Mouse (Mus musculus) CH12.LX (cell line): ENCODE measurements at regions not wholly inside any gene's neighbourhood (a gene's known extent, or its start where the extent isn't known, plus 50 kb on each side); places are given as distances from the start of the nearest gene placed in this dataset.

ENCODE experiments used
- DNase-seq: peaks from one replicate; pipeline ENCODE4 v3.0.0-alpha.2; 2013; ENCODE audit errors: extremely low read depth
- H3K27ac ChIP-seq: 2 replicates; pipeline ENCODE4 v1.5.1; 2012; ENCODE audit warnings: low read depth, mild to moderate bottlenecking, control low read depth, moderate library complexity; ENCODE audit not compliant: insufficient read depth
- H3K27me3 ChIP-seq: replicated peaks from 2 replicates; pipeline ENCODE3; 2012; ENCODE audit warnings: inconsistent platforms
- H3K36me3 ChIP-seq, 2 experiments: replicated peaks in 1 of 2; 2 replicates each; pipeline versions ENCODE3 to v1.6.1; 2012; ENCODE audit warnings: inconsistent platforms in 1 of 2, low read length in 1 of 2, mild to moderate bottlenecking in 1 of 2, mixed read lengths in 1 of 2, moderate library complexity in 1 of 2; ENCODE audit not compliant: control insufficient read depth in 1 of 2, insufficient read depth in 1 of 2
- H3K4me1 ChIP-seq, 2 experiments: 2 replicates each; pipeline ENCODE4 v1.6.1; 2012; ENCODE audit warnings: inconsistent platforms in 1 of 2, moderate library complexity in 1 of 2; ENCODE audit not compliant: insufficient read depth in 2 of 2, control insufficient read depth in 1 of 2
- H3K4me2 ChIP-seq: 2 replicates; pipeline ENCODE4 v1.6.1; 2012; ENCODE audit warnings: low read depth, mild to moderate bottlenecking, control low read depth; ENCODE audit not compliant: poor library complexity, insufficient read depth, severe bottlenecking
- H3K4me3 ChIP-seq, 3 experiments: fragments of 150-350 bp in 1 of 3; sonication (generic) in 1 of 3; replicated peaks in 1 of 3; 2 replicates each; pipeline versions ENCODE3 to v1.5.1; 2011 to 2012; ENCODE audit warnings: low read depth in 2 of 3, low read length in 2 of 3, mild to moderate bottlenecking in 2 of 3, moderate library complexity in 2 of 3, control low read depth in 1 of 3, improper control_type of control experiment in 1 of 3, inconsistent platforms in 1 of 3, mixed read lengths in 1 of 3; ENCODE audit not compliant: poor library complexity in 1 of 3
- H3K79me2 ChIP-seq: replicated peaks from 2 replicates; pipeline ENCODE4 v1.6.1; 2012; ENCODE audit warnings: mild to moderate bottlenecking, moderate library complexity; ENCODE audit not compliant: control insufficient read depth, poor library complexity, insufficient read depth, severe bottlenecking; ENCODE audit errors: extremely low read depth
- H3K9ac ChIP-seq: 2 replicates; pipeline ENCODE4 v1.6.1; 2012; ENCODE audit warnings: low read depth, mild to moderate bottlenecking, control low read depth, moderate library complexity; ENCODE audit not compliant: insufficient read depth
- H3K9me3 ChIP-seq: replicated peaks from 2 replicates; pipeline ENCODE3; 2012; ENCODE audit warnings: low read length, inconsistent platforms, mixed read lengths
- BHLHE40 ChIP-seq: IDR thresholded peaks from 2 replicates; pipeline ENCODE4 v1.6.1; 2011; ENCODE audit warnings: mild to moderate bottlenecking, low read depth, low read length, improper control_type of control experiment
- CHD1 ChIP-seq: IDR thresholded peaks from 2 replicates; pipeline ENCODE4 v1.6.1; 2012; ENCODE audit warnings: low read depth, low read length, improper control_type of control experiment, inconsistent platforms
- CHD2 ChIP-seq: IDR thresholded peaks from 2 replicates; pipeline ENCODE4 v1.6.1; 2011; ENCODE audit warnings: low read length, improper control_type of control experiment
- CTCF ChIP-seq, 2 experiments: IDR thresholded peaks in 1 of 2; conservative IDR thresholded peaks in 1 of 2; 2 replicates each; pipeline ENCODE4 v1.5.1; 2011 to 2012; ENCODE audit warnings: low read depth in 2 of 2, low read length in 2 of 2, improper control_type of control experiment in 1 of 2, inconsistent platforms in 1 of 2, mild to moderate bottlenecking in 1 of 2, moderate library complexity in 1 of 2
- E2F4 ChIP-seq: IDR thresholded peaks from 2 replicates; pipeline ENCODE4 v1.6.1; 2011; ENCODE audit warnings: low read depth, low read length, improper control_type of control experiment; ENCODE audit not compliant: insufficient replicate concordance
- ELF1 ChIP-seq: IDR thresholded peaks from 2 replicates; pipeline ENCODE4 v1.6.1; 2014; ENCODE audit warnings: low read depth, mild to moderate bottlenecking, inconsistent platforms, low read length, improper control_type of control experiment
- EP300 ChIP-seq: IDR thresholded peaks from 2 replicates; pipeline ENCODE4 v1.6.1; 2011; ENCODE audit warnings: low read length, improper control_type of control experiment
- ETS1 ChIP-seq: conservative IDR thresholded peaks from 2 replicates; pipeline ENCODE4 v1.6.1; 2012; ENCODE audit warnings: low read depth, mild to moderate bottlenecking, inconsistent platforms, low read length, improper control_type of control experiment, moderate library complexity
- GABPA ChIP-seq: IDR thresholded peaks from 2 replicates; pipeline ENCODE4 v1.6.1; 2012; ENCODE audit warnings: low read depth, low read length, improper control_type of control experiment, inconsistent platforms; ENCODE audit not compliant: insufficient replicate concordance
- HCFC1 ChIP-seq: IDR thresholded peaks from 2 replicates; pipeline ENCODE4 v1.6.1; 2012; ENCODE audit warnings: low read depth, mild to moderate bottlenecking, inconsistent platforms, low read length, improper control_type of control experiment
- IRF4 ChIP-seq: IDR thresholded peaks from 2 replicates; pipeline ENCODE4 v1.6.1; 2014; ENCODE audit warnings: low read depth, mild to moderate bottlenecking, inconsistent platforms, low read length, improper control_type of control experiment
- JUN ChIP-seq: IDR thresholded peaks from 2 replicates; pipeline ENCODE4 v1.6.1; 2011; ENCODE audit warnings: low read depth, mild to moderate bottlenecking, low read length, improper control_type of control experiment, moderate library complexity; ENCODE audit not compliant: insufficient read depth
- JUND ChIP-seq: conservative IDR thresholded peaks from 2 replicates; pipeline ENCODE4 v1.6.1; 2011; ENCODE audit warnings: low read depth, low read length, improper control_type of control experiment
- KAT2A ChIP-seq: IDR thresholded peaks from 2 replicates; pipeline ENCODE4 v1.6.1; 2012; ENCODE audit warnings: low read length, improper control_type of control experiment, inconsistent platforms; ENCODE audit not compliant: insufficient replicate concordance
- MAFK ChIP-seq: IDR thresholded peaks from 2 replicates; pipeline ENCODE4 v1.6.1; 2011; ENCODE audit warnings: low read length, improper control_type of control experiment; ENCODE audit not compliant: insufficient replicate concordance
- MAX ChIP-seq: IDR thresholded peaks from 2 replicates; pipeline ENCODE4 v1.6.1; 2011; ENCODE audit warnings: low read length, improper control_type of control experiment
- MAZ ChIP-seq: IDR thresholded peaks from 2 replicates; pipeline ENCODE4 v1.6.1; 2012; ENCODE audit warnings: low read depth, mild to moderate bottlenecking, inconsistent platforms, low read length, improper control_type of control experiment, moderate library complexity
- MEF2A ChIP-seq: IDR thresholded peaks from 2 replicates; pipeline ENCODE4 v1.6.1; 2014; ENCODE audit warnings: low read depth, mild to moderate bottlenecking, inconsistent platforms, low read length, improper control_type of control experiment, borderline replicate concordance
- MXI1 ChIP-seq: IDR thresholded peaks from 2 replicates; pipeline ENCODE4 v1.6.1; 2011; ENCODE audit warnings: mild to moderate bottlenecking, low read depth, low read length, improper control_type of control experiment
- MYC ChIP-seq: IDR thresholded peaks from 2 replicates; pipeline ENCODE4 v1.6.1; 2011; ENCODE audit warnings: low read depth, mild to moderate bottlenecking, improper control_type of control experiment, low read length
- NELFE ChIP-seq: IDR thresholded peaks from 2 replicates; pipeline ENCODE4 v1.6.1; 2011; ENCODE audit warnings: low read depth, low read length, improper control_type of control experiment
- NRF1 ChIP-seq: IDR thresholded peaks from 2 replicates; pipeline ENCODE4 v1.6.1; 2014; ENCODE audit warnings: low read depth, mild to moderate bottlenecking, inconsistent platforms, low read length, improper control_type of control experiment, moderate library complexity
- PAX5 ChIP-seq: IDR thresholded peaks from 2 replicates; pipeline ENCODE4 v1.6.1; 2012; ENCODE audit warnings: low read length, inconsistent platforms, mixed read lengths
- POLR2A ChIP-seq: IDR thresholded peaks from 2 replicates; pipeline ENCODE4 v1.6.1; 2011; ENCODE audit warnings: low read depth, mild to moderate bottlenecking, improper control_type of control experiment, low read length
- POLR2AphosphoS2 ChIP-seq: IDR thresholded peaks from 2 replicates; pipeline ENCODE4 v1.6.1; 2011; ENCODE audit warnings: low read depth, low read length, improper control_type of control experiment
- RAD21 ChIP-seq: IDR thresholded peaks from 2 replicates; pipeline ENCODE4 v1.6.1; 2011; ENCODE audit warnings: low read depth, mild to moderate bottlenecking, low read length, improper control_type of control experiment, moderate library complexity
- RCOR1 ChIP-seq: conservative IDR thresholded peaks from 2 replicates; pipeline ENCODE4 v1.6.1; 2012; ENCODE audit warnings: low read depth, mild to moderate bottlenecking, inconsistent platforms, low read length, improper control_type of control experiment
- SIN3A ChIP-seq: IDR thresholded peaks from 2 replicates; pipeline ENCODE4 v1.6.1; 2012; ENCODE audit warnings: low read length, improper control_type of control experiment, inconsistent platforms
- SMC3 ChIP-seq: IDR thresholded peaks from 2 replicates; pipeline ENCODE4 v1.6.1; 2011; ENCODE audit warnings: low read depth, low read length, improper control_type of control experiment
- TBP ChIP-seq: conservative IDR thresholded peaks from 2 replicates; pipeline ENCODE4 v1.6.1; 2011; ENCODE audit warnings: low read depth, low read length, improper control_type of control experiment
- TCF12 ChIP-seq: IDR thresholded peaks from 2 replicates; pipeline ENCODE4 v1.6.1; 2014; ENCODE audit warnings: low read depth, mild to moderate bottlenecking, inconsistent platforms, low read length, improper control_type of control experiment
- UBTF ChIP-seq: IDR thresholded peaks from 2 replicates; pipeline ENCODE4 v1.6.1; 2012; ENCODE audit warnings: low read depth, mild to moderate bottlenecking, inconsistent platforms, low read length, improper control_type of control experiment, moderate library complexity
- USF1 ChIP-seq: IDR thresholded peaks from 2 replicates; pipeline ENCODE4 v1.6.1; 2014; ENCODE audit warnings: low read depth, mild to moderate bottlenecking, inconsistent platforms, low read length, improper control_type of control experiment
- USF2 ChIP-seq: conservative IDR thresholded peaks from 2 replicates; pipeline ENCODE4 v1.6.1; 2011; ENCODE audit warnings: low read depth, low read length, improper control_type of control experiment
- ZC3H11A ChIP-seq: IDR thresholded peaks from 2 replicates; pipeline ENCODE4 v1.6.1; 2012; ENCODE audit warnings: low read depth, mild to moderate bottlenecking, inconsistent platforms, low read length, improper control_type of control experiment
- ZMIZ1 ChIP-seq: IDR thresholded peaks from 2 replicates; pipeline ENCODE4 v1.6.1; 2012; ENCODE audit warnings: low read depth, mild to moderate bottlenecking, inconsistent platforms, low read length, improper control_type of control experiment
- ZNF384 ChIP-seq: IDR thresholded peaks from 2 replicates; pipeline ENCODE4 v1.6.1; 2012; ENCODE audit warnings: low read depth, low read length, improper control_type of control experiment, inconsistent platforms
- dilution Hi-C: fragments of 300-500 bp; cut with MboI; formaldehyde crosslinking; loops from 2 replicates; pipeline ENCODE4 v1.14.3; 2020; ENCODE audit warnings: low sequenced_read_pairs; ENCODE audit not compliant: extremely low pct_unique_long_range_greater_than_20kb, extremely low pct_ligation_motif_present
- in situ Hi-C: fragments of 300-500 bp; cut with MboI; formaldehyde crosslinking; loops from 3 replicates; pipeline ENCODE4 v1.14.3; 2019; ENCODE audit warnings: low sequenced_read_pairs, low pct_ligation_motif_present, low pct_unique_long_range_greater_than_20kb, mixed read lengths

- Histone ChIP-seq H3K36me3 (no peaks in the 10 kb centered on the region), H3K4me1 (peaks cover 9 to 25% of the 10 kb centered on the region in 2 experiments), H3K4me3 (peak overlapping the region in 2 of 3 experiments; percentile 31 to 53), H3K4me2 (peak overlapping the region; percentile 96), H3K9ac (peak overlapping the region; percentile 57; the same call in 1 of the 2 replicates), H3K9me3 (no peaks in the 10 kb centered on the region), H3K27me3 (no peaks in the 10 kb centered on the region), H3K79me2 (no peaks in the 10 kb centered on the region), H3K27ac (0 out of 2 replicates have a peak overlapping the region, but pooled peaks have one; percentile 13)
- peak; percentile 86 for DNase-seq
- TF ChIP-seq BHLHE40 (no peak), POLR2AphosphoS2 (no peak), EP300 (no peak), SMC3 (peak; percentile 94), ZNF384 (peak; percentile 55; the same call in 1 of the 2 replicates), MAX (peak; percentile 81), PAX5 (no peak), ZMIZ1 (no peak), USF1 (no peak), UBTF (no peak), E2F4 (no peak), NELFE (0 out of 2 replicates have a peak, but pooled peaks have one; percentile 15), HCFC1 (peak; percentile 17; the same call in 1 of the 2 replicates), CHD2 (no peak), CTCF (conservative IDR thresholded peaks at IDR 0.05 in 1 of 2, IDR thresholded peaks at IDR 0.05 in 1 of 2; ENCODE audit: low read depth in 2 of 2, low read length in 2 of 2) (peak; percentile 93 to 94), JUND (no peak), MYC (peak; percentile 80), MAZ (no peak), CHD1 (no peak), TBP (no peak), RCOR1 (no peak), SIN3A (no peak), ELF1 (0 out of 2 replicates have a peak, but pooled peaks have one; percentile 36), TCF12 (peak; percentile 48), KAT2A (no peak), RAD21 (peak; percentile 99), GABPA (no peak), IRF4 (peak; percentile 57), USF2 (peak; percentile 41), ETS1 (no peak), POLR2A (0 out of 2 replicates have a peak, but pooled peaks have one; percentile 26), MXI1 (no peak), ZC3H11A (peak; percentile 86), MEF2A (0 out of 2 replicates have a peak, but pooled peaks have one; percentile 34), NRF1 (no peak), MAFK (no peak), JUN (no peak)
- dilution Hi-C loops: no loop called here
- in situ Hi-C loops: loop anchor here (25.0 kb wide), 2 partner anchors 273 to 523 kb away; no protein-coding TSS in a partner anchor
These were observed 68.6 kb upstream of the Gnaq start for GRCm38 (mm10) chr19:16063916-16064580.
